Mouse (Mus musculus): ENCODE measurements around the gene Phf21b.
A peak's percentile ranks its signal among the peaks of the same experiment; 100 is the strongest.
"Not testable (repeated sequence)": the region's sequence is repeated elsewhere in the genome, so short reads cannot be mapped to it uniquely, and the experiment has no call there.

The Phf21b gene

GRCm38 (mm10) chr15:84775421-84776174 lies 80.3 kb downstream of the Phf21b start:
- DNase-seq (ENCODE audit: low spot score) = peak; percentile 72

- peak; percentile 85 for DNase-seq (ENCODE audit: low spot score)
These were observed 83.4 kb downstream of the Phf21b start for GRCm38 (mm10) chr15:84772191-84773111.

- peak; percentile 62 for DNase-seq (ENCODE audit: low spot score)
These were observed 86.1 kb downstream of the Phf21b start for GRCm38 (mm10) chr15:84769641-84770341.

GRCm38 (mm10) chr15:84768531-84768930 lies 87.3 kb downstream of the Phf21b start:
- not testable (repeated sequence) for DNase-seq (ENCODE audit: low spot score)

GRCm38 (mm10) chr15:84766621-84767020 lies 89.2 kb downstream of the Phf21b start:
- DNase-seq (ENCODE audit: low spot score) = no peak

GRCm38 (mm10) chr15:84763423-84763812 lies 92.4 kb downstream of the Phf21b start:
- DNase-seq (ENCODE audit: low spot score) = no peak

GRCm38 (mm10) chr15:84762712-84763422 lies 93.0 kb downstream of the Phf21b start:
- DNase-seq (ENCODE audit: low spot score) = peak; percentile 62

- peak; percentile 66 for DNase-seq (ENCODE audit: low spot score)
These were observed 97.4 kb downstream of the Phf21b start for GRCm38 (mm10) chr15:84758493-84758892.

- DNase-seq (ENCODE audit: low spot score) = peak; percentile 43
These were observed 99.4 kb downstream of the Phf21b start for GRCm38 (mm10) chr15:84756426-84756825.

- peak; percentile 87 for DNase-seq (ENCODE audit: low spot score)
These were observed 100.9 kb downstream of the Phf21b start for GRCm38 (mm10) chr15:84754987-84755386.

- no peak for DNase-seq (ENCODE audit: low spot score)
These were observed 110.0 kb downstream of the Phf21b start for GRCm38 (mm10) chr15:84745831-84746230.

GRCm38 (mm10) chr15:84744308-84744707 lies 111.5 kb downstream of the Phf21b start:
- DNase-seq (ENCODE audit: low spot score) = no peak

- peak; percentile 51 for DNase-seq (ENCODE audit: low spot score)
These were observed 112.5 kb downstream of the Phf21b start for GRCm38 (mm10) chr15:84743347-84743746.

- no peak for DNase-seq (ENCODE audit: low spot score)
These were observed 114.3 kb downstream of the Phf21b start for GRCm38 (mm10) chr15:84741573-84741972.

GRCm38 (mm10) chr15:84738246-84738645 lies 117.6 kb downstream of the Phf21b start:
- DNase-seq (ENCODE audit: low spot score) = no peak

GRCm38 (mm10) chr15:84736994-84737346 lies 118.9 kb downstream of the Phf21b start:
- no peak for DNase-seq (ENCODE audit: low spot score)

- no peak for DNase-seq (ENCODE audit: low spot score)
These were observed 119.4 kb downstream of the Phf21b start for GRCm38 (mm10) chr15:84736346-84736993.

All from MN1 (cell line).